Mouse (Mus musculus): ENCODE measurements around the gene Olfr1437. TPM values are rescaled to one million over a fixed set of nuclear protein-coding genes. Genes with fewer than 3 reads are reported as not detected.
"Not testable (repeated sequence)": the region's sequence is repeated elsewhere in the genome, so short reads cannot be mapped to it uniquely, and the experiment has no call there.

Gene Olfr1437
- polyA plus RNA-seq (2015; fragmentation: Nextera tagmentation; extraction: Ambion mirVana) = not detected in 2 replicates

DNA sequence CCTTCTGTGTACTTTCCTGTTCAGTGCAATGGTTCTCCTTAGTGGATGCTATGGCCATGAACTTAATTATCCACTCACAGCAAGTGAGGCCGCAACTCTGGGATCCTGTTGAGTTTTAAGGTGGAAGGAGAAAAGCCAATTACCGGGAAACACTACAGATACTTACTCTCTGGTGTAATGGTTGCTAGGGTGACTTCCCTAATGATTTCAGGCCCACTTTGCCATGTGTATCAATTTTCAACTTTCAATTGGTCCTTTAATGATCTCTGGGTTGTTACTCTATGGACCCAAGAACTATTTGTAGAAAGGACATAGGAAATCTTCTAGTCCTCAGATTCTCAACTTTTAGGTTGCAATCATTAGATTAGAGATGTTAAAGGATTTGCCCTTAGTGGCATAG, at the start of gene Olfr1437:
Olfr1437 (minus strand) TSS at position 101 of the 400 bp plus-strand sequence.
- ATAC-seq (ENCODE audit: low FRiP score) = no peak
- Histone ChIP-seq H3K4me1 (replicated peaks) (no peaks in the 10 kb centered on the region), H3K9ac (no peak within 1 kb of the TSS), H3K27ac (no peak within 1 kb of the TSS), H3K36me3 (no peaks in the 10 kb centered on the region), H3K4me3 (no peak within 1 kb of the TSS), H3K9me3 (no peaks in the 10 kb centered on the region), H3K27me3 (no peaks in the 10 kb centered on the region), H3K4me2 (no peak within 1 kb of the TSS)
- 91% methylated on average over 2 of the region's 2 CpGs for WGBS

- no peaks in the 10 kb centered on the region for H3K9me3 ChIP-seq
- 76% methylated on average over 2 of the region's 2 CpGs for WGBS
Observed at GRCm38 (mm10) chr19:12374465-12375025, 49.6 kb upstream of the Olfr1437 start.

GRCm38 (mm10) chr19:12373004-12373403, 48.1 kb upstream of the Olfr1437 start:
- Histone ChIP-seq H3K27ac (no peak overlapping the region), H3K4me1 (replicated peaks) (no peaks in the 10 kb centered on the region), H3K9me3 (no peaks in the 10 kb centered on the region), H3K36me3 (no peaks in the 10 kb centered on the region), H3K27me3 (no peaks in the 10 kb centered on the region), H3K9ac (no peak overlapping the region), H3K4me2 (no peak overlapping the region), H3K4me3 (no peak overlapping the region)
- WGBS = 78% methylated on average over 3 of the region's 3 CpGs
- no peak for ATAC-seq (ENCODE audit: low FRiP score)

More at GRCm38 (mm10) chr19:12374465-12375025, 49.6 kb upstream of the Olfr1437 start:
- H3K27ac ChIP-seq = no peak overlapping the region
- H3K4me3 ChIP-seq = no peak overlapping the region
- ATAC-seq (ENCODE audit: low FRiP score) = no peak
- no peak overlapping the region for H3K4me2 ChIP-seq
- H3K27me3 ChIP-seq = no peaks in the 10 kb centered on the region
- no peaks in the 10 kb centered on the region for H3K4me1 ChIP-seq (replicated peaks)
- H3K36me3 ChIP-seq = no peaks in the 10 kb centered on the region
- no peak overlapping the region for H3K9ac ChIP-seq

- Histone ChIP-seq H3K4me2 (no peak within 1 kb of the TSS), H3K9ac (no peak within 1 kb of the TSS), H3K27ac (no peak within 1 kb of the TSS), H3K36me3 (no peaks in the 10 kb centered on the region), H3K27me3 (no peaks in the 10 kb centered on the region), H3K4me3 (no peak within 1 kb of the TSS), H3K4me1 (replicated peaks) (no peaks in the 10 kb centered on the region), H3K9me3 (no peaks in the 10 kb centered on the region)
- no peak for ATAC-seq (ENCODE audit: low FRiP score)
- WGBS = 87% methylated on average over 3 of the region's 3 CpGs
Observed at GRCm38 (mm10) chr19:12335810-12336209, 10.9 kb upstream of the Olfr1437 start, which contains the start of gene Olfr1438-ps1. Olfr1438-ps1 (minus strand) TSS chr19:12335910.

GRCm38 (mm10) chr19:12299030-12299429, 25.9 kb downstream of the Olfr1437 start, which contains the start of gene Olfr1436:
Olfr1436 (minus strand) TSS chr19:12299130.
- not testable (repeated sequence) for H3K9ac ChIP-seq; H3K4me1 ChIP-seq (replicated peaks); H3K9me3 ChIP-seq; H3K4me2 ChIP-seq; H3K27ac ChIP-seq; ATAC-seq (ENCODE audit: low FRiP score); H3K36me3 ChIP-seq; H3K4me3 ChIP-seq; H3K27me3 ChIP-seq
- WGBS = 75% methylated on average over 1 of the region's 1 CpGs

DNA sequence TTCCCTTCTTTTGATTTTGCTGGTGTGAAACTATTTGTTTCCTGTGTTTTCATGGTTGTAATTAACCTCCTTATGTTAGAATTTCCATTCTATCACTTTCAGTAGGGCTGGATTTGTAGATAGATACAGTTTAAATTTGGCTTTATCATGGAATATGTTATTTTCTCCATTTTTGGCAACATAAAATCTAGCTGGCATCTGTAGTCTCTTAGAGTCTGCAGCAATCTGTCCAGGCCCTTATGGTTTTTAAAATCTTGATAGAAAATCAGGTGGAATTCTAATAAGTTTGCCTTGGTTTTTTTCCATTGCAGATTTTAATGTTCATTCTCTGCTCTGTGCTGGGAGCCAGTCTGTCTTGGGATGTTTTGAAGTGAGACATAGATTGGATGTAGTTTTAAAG, 31.9 kb downstream of the Olfr1437 start:
- H3K9me3 ChIP-seq = no peaks in the 10 kb centered on the region
- no peak overlapping the region for H3K9ac ChIP-seq
- H3K4me3 ChIP-seq = no peak overlapping the region
- no peaks in the 10 kb centered on the region for H3K27me3 ChIP-seq
- no peak for ATAC-seq (ENCODE audit: low FRiP score)
- H3K27ac ChIP-seq = no peak overlapping the region
- no peaks in the 10 kb centered on the region for H3K36me3 ChIP-seq
- H3K4me1 ChIP-seq (replicated peaks) = no peaks in the 10 kb centered on the region
- no peak overlapping the region for H3K4me2 ChIP-seq

- Histone ChIP-seq H3K36me3 (no peaks in the 10 kb centered on the region), H3K4me3 (no peak within 1 kb of the TSS), H3K9ac (no peak within 1 kb of the TSS), H3K4me1 (replicated peaks) (no peaks in the 10 kb centered on the region), H3K4me2 (no peak within 1 kb of the TSS), H3K27me3 (no peaks in the 10 kb centered on the region), H3K9me3 (no peaks in the 10 kb centered on the region), H3K27ac (no peak within 1 kb of the TSS)
- no peak for ATAC-seq (ENCODE audit: low FRiP score)
- WGBS = 86% methylated on average over 2 of the region's 2 CpGs
Observed at GRCm38 (mm10) chr19:12279554-12279953, 45.3 kb downstream of the Olfr1437 start, which contains the start of gene Olfr1434. Olfr1434 (plus strand) TSS chr19:12279854.

Other genes starting within 250 kb of the Olfr1437 start
- gene Olfr1425, start 247.4 kb downstream of the Olfr1437 start, polyA plus RNA-seq (2015; fragmentation: Nextera tagmentation; extraction: Ambion mirVana) = not detected in 2 replicates
- gene Olfr1426, start 233.1 kb downstream of the Olfr1437 start, polyA plus RNA-seq (2015; fragmentation: Nextera tagmentation; extraction: Ambion mirVana) = not detected in 2 replicates
- not detected in 2 replicates for gene Olfr1427, start 221.8 kb downstream of the Olfr1437 start, polyA plus RNA-seq (2015; fragmentation: Nextera tagmentation; extraction: Ambion mirVana)
- not detected in 2 replicates for gene Olfr1428, start 209.2 kb downstream of the Olfr1437 start, polyA plus RNA-seq (2015; fragmentation: Nextera tagmentation; extraction: Ambion mirVana)
- not detected in 2 replicates for gene Olfr76, start 201.9 kb downstream of the Olfr1437 start, polyA plus RNA-seq (2015; fragmentation: Nextera tagmentation; extraction: Ambion mirVana)
- not detected in 2 replicates for gene Olfr1555-ps1, start 155.0 kb downstream of the Olfr1437 start, polyA plus RNA-seq (2015; fragmentation: Nextera tagmentation; extraction: Ambion mirVana)
- not detected in 2 replicates for gene Olfr1431, start 124.5 kb downstream of the Olfr1437 start, polyA plus RNA-seq (2015; fragmentation: Nextera tagmentation; extraction: Ambion mirVana)
- gene Olfr1432, start 92.5 kb downstream of the Olfr1437 start, polyA plus RNA-seq (2015; fragmentation: Nextera tagmentation; extraction: Ambion mirVana) = not detected in 2 replicates
- not detected in 2 replicates for gene Olfr262, start 83.4 kb downstream of the Olfr1437 start, polyA plus RNA-seq (2015; fragmentation: Nextera tagmentation; extraction: Ambion mirVana)
- not detected in 2 replicates for gene Olfr235, start 64.1 kb downstream of the Olfr1437 start, polyA plus RNA-seq (2015; fragmentation: Nextera tagmentation; extraction: Ambion mirVana)
- gene Olfr1434, start 45.2 kb downstream of the Olfr1437 start, polyA plus RNA-seq (2015; fragmentation: Nextera tagmentation; extraction: Ambion mirVana) = not detected in 2 replicates
- not detected in 2 replicates for gene Olfr1436, start 26.0 kb downstream of the Olfr1437 start, polyA plus RNA-seq (2015; fragmentation: Nextera tagmentation; extraction: Ambion mirVana)
- not detected in 2 replicates for gene Olfr1438-ps1, start 10.8 kb upstream of the Olfr1437 start, polyA plus RNA-seq (2015; fragmentation: Nextera tagmentation; extraction: Ambion mirVana)
- not detected in 2 replicates for gene Olfr1440, start 62.2 kb upstream of the Olfr1437 start, polyA plus RNA-seq (2015; fragmentation: Nextera tagmentation; extraction: Ambion mirVana)
- not detected in 2 replicates for gene Olfr1441, start 92.3 kb upstream of the Olfr1437 start, polyA plus RNA-seq (2015; fragmentation: Nextera tagmentation; extraction: Ambion mirVana)
- not detected in 2 replicates for gene Pfpl, start 102.8 kb upstream of the Olfr1437 start, polyA plus RNA-seq (2015; fragmentation: Nextera tagmentation; extraction: Ambion mirVana)
- gene Mpeg1, start 135.7 kb upstream of the Olfr1437 start, polyA plus RNA-seq (2015; fragmentation: Nextera tagmentation; extraction: Ambion mirVana) = 0.47 and 0.78 TPM in 2 replicates
- 34.8 and 36.8 TPM in 2 replicates for gene Dtx4, start 176.4 kb upstream of the Olfr1437 start, polyA plus RNA-seq (2015; fragmentation: Nextera tagmentation; extraction: Ambion mirVana)
- gene Fam111a, start 220.6 kb upstream of the Olfr1437 start, polyA plus RNA-seq (2015; fragmentation: Nextera tagmentation; extraction: Ambion mirVana) = 7.8 and 8.0 TPM in 2 replicates